Mouse (Mus musculus) inflammation-experienced regulatory T-cells, adult 6 months (primary cell): ENCODE results near the gene Defa37. TPM values are rescaled to one million over a fixed set of nuclear protein-coding genes. Genes with fewer than 3 reads are reported as not detected.
"Not testable (repeated sequence)": the region's sequence is repeated elsewhere in the genome, so short reads cannot be mapped to it uniquely, and the experiment has no call there.

Experiments used
- ATAC-seq: one replicate; pipeline ENCODE4 v1.8.0; 2017
- polyA plus RNA-seq, 3 experiments: library from polyadenylated mRNA; unstranded; fragments of 100-300 nt; shearing (Covaris generic); gene quantifications; one replicate each; pipeline ENCODE4 v1.2.1; 2017

Defa37 gene
- not detected for polyA plus RNA-seq

- not testable (repeated sequence) for ATAC-seq
Measured at GRCm38 (mm10) chr8:21565086-21565485, at the start of gene Defa37. Defa37 (plus strand) TSS chr8:21565386.

GRCm38 (mm10) chr8:21528732-21529131, 36.5 kb upstream of the Defa37 start, which contains the start of gene Defa32:
Defa32 (plus strand) TSS chr8:21529032.
- not testable (repeated sequence) for ATAC-seq

- ATAC-seq: not testable (repeated sequence)
Measured at GRCm38 (mm10) chr8:21582706-21583105, 17.5 kb downstream of the Defa37 start, which contains the start of gene Defa28. Defa28 (plus strand) TSS chr8:21583006.

- not testable (repeated sequence) for ATAC-seq
Measured at GRCm38 (mm10) chr8:21594408-21594807, 29.2 kb downstream of the Defa37 start, which contains the start of gene Gm7861. Gm7861 (minus strand) TSS chr8:21594508.

Other genes with a start within 250 kb of the Defa37 start
- not detected for gene Defa27, start 249.8 kb upstream of the Defa37 start, polyA plus RNA-seq
- gene Defa29, start 238.4 kb upstream of the Defa37 start, polyA plus RNA-seq: not detected
- not detected for gene Defa2, start 186.9 kb upstream of the Defa37 start, polyA plus RNA-seq
- gene Defa33, start 173.6 kb upstream of the Defa37 start, polyA plus RNA-seq: not detected
- not detected for gene Defa36, start 138.0 kb upstream of the Defa37 start, polyA plus RNA-seq
- gene Gm7849, start 108.8 kb upstream of the Defa37 start, polyA plus RNA-seq: not detected
- gene Defa20, start 56.1 kb upstream of the Defa37 start, polyA plus RNA-seq: not detected
- gene Defa32, start 36.4 kb upstream of the Defa37 start, polyA plus RNA-seq: not detected
- gene Defa28, start 17.6 kb downstream of the Defa37 start, polyA plus RNA-seq: not detected
- gene Gm7861, start 29.1 kb downstream of the Defa37 start, polyA plus RNA-seq: not detected
- not detected for gene Defa26, start 52.8 kb downstream of the Defa37 start, polyA plus RNA-seq
- gene Defa17, start 90.4 kb downstream of the Defa37 start, polyA plus RNA-seq: not detected
- gene Defa34, start 100.4 kb downstream of the Defa37 start, polyA plus RNA-seq: not detected
- not detected for gene AY761184, start 138.3 kb downstream of the Defa37 start, polyA plus RNA-seq
- gene Defa24, start 169.1 kb downstream of the Defa37 start, polyA plus RNA-seq: not detected